Mouse (Mus musculus) right cerebral cortex, postnatal 4 days (tissue): Measurements from ENCODE around the gene Phkg2.
A peak's percentile ranks its signal among the peaks of the same experiment; 100 is the strongest.

Experiments
- DNase-seq: peaks from one replicate; pipeline ENCODE4 v3.0.0-alpha.2; 2022

Phkg2 gene

GRCm38 (mm10) chr7:127572895-127573471 is at the start of gene Phkg2:
Phkg2 (plus strand) TSS chr7:127573340.
- DNase-seq = peak; percentile 76

GRCm38 (mm10) chr7:127541671-127542070 is 31.5 kb upstream of the Phkg2 start:
- DNase-seq = no peak

GRCm38 (mm10) chr7:127549116-127549835 is 23.9 kb upstream of the Phkg2 start:
- peak; percentile 31 for DNase-seq

- DNase-seq = no peak
Observed at GRCm38 (mm10) chr7:127551558-127551957, 21.6 kb upstream of the Phkg2 start.

GRCm38 (mm10) chr7:127560580-127560979 is 12.6 kb upstream of the Phkg2 start:
- DNase-seq = no peak

- DNase-seq = no peak
Observed at GRCm38 (mm10) chr7:127561340-127561858, 11.7 kb upstream of the Phkg2 start, which contains the start of gene Tmem265. Tmem265 (plus strand) TSS chr7:127561390.

GRCm38 (mm10) chr7:127564381-127565150 is 8.6 kb upstream of the Phkg2 start:
- DNase-seq = no peak

- no peak for DNase-seq
Observed at GRCm38 (mm10) chr7:127573503-127574008, 416 bp downstream of the Phkg2 start.

GRCm38 (mm10) chr7:127574115-127574514 is 975 bp downstream of the Phkg2 start:
- no peak for DNase-seq

- no peak for DNase-seq
Observed at GRCm38 (mm10) chr7:127583260-127583659, 10.1 kb downstream of the Phkg2 start.

GRCm38 (mm10) chr7:127585031-127585430 is 11.9 kb downstream of the Phkg2 start:
- no peak for DNase-seq

GRCm38 (mm10) chr7:127586149-127586548 is 13.0 kb downstream of the Phkg2 start:
- no peak for DNase-seq

GRCm38 (mm10) chr7:127587196-127587595 is 14.1 kb downstream of the Phkg2 start:
- no peak for DNase-seq

- DNase-seq = peak; percentile 82
Observed at GRCm38 (mm10) chr7:127588011-127588871, 15.1 kb downstream of the Phkg2 start, which contains the start of the genes Ccdc189 and Rnf40. Ccdc189 (minus strand) TSS chr7:127588595. Rnf40 (plus strand) TSS chr7:127588767.

- DNase-seq = no peak
Observed at GRCm38 (mm10) chr7:127588901-127589300, 15.8 kb downstream of the Phkg2 start.

GRCm38 (mm10) chr7:127589637-127590036 is 16.5 kb downstream of the Phkg2 start:
- DNase-seq = no peak

GRCm38 (mm10) chr7:127591108-127591507 is 18.0 kb downstream of the Phkg2 start:
- DNase-seq = no peak

- no peak for DNase-seq
Observed at GRCm38 (mm10) chr7:127592575-127592974, 19.4 kb downstream of the Phkg2 start.

- DNase-seq = no peak
Observed at GRCm38 (mm10) chr7:127596747-127597146, 23.6 kb downstream of the Phkg2 start.

- no peak for DNase-seq
Observed at GRCm38 (mm10) chr7:127600612-127601011, 27.5 kb downstream of the Phkg2 start.

GRCm38 (mm10) chr7:127601735-127602134 is 28.6 kb downstream of the Phkg2 start:
- DNase-seq = no peak

GRCm38 (mm10) chr7:127602903-127603302 is 29.8 kb downstream of the Phkg2 start:
- no peak for DNase-seq
